Mouse (Mus musculus): ENCODE measurements around the gene Ctso.

DNA sequence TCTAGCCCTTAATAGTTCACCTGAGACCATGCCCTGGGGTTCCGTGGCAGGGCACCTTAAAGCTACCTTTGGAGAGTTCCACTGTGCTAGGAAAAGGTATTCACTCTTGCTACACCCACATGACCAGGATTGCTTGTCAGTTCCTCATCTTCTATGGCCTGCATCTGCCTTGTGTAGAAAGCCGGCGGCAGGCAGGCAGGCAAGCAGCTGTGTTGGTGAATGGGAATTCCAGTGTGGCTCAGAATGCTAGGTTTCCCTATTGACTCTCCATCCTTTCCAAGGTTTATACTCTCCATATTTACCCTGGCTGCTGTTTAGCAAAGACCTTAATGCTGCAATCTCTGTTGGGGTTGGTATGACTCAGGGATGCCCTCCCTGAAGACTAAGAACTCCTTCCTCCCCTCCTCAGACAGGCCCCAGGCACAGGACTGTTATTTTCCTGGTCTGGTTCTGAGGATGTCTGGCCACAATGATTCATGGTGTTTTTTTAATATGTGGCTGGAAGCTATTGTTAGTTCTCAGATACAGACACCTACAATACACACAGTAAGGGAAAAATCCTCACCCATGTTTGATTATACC lies 15.0 kb upstream of the Ctso start:
- TF ChIP-seq POLR2A (IDR thresholded peaks at IDR 0.05; ENCODE audit: borderline replicate concordance, extremely low read depth, insufficient read depth, insufficient read length, poor library complexity, severe bottlenecking) (no peak), CTCF (IDR thresholded peaks at IDR 0.05; ENCODE audit: borderline replicate concordance, extremely low read depth, insufficient read depth, insufficient read length) (no peak)
